Mouse (Mus musculus) CD4-positive naive resting alpha-beta T cell, adult 57 days (primary cell): ENCODE data around the gene Gm2075. TPM values are rescaled to one million over a fixed set of nuclear protein-coding genes. Genes with fewer than 3 reads are reported as not detected.

Experiments
- total RNA-seq: library from RNA; stranded (reverse); gene quantifications from one replicate; pipeline ENCODE4 v1.2.4, GENCODE M21; 2023

The Gm2075 gene
- not detected for total RNA-seq

DNA sequence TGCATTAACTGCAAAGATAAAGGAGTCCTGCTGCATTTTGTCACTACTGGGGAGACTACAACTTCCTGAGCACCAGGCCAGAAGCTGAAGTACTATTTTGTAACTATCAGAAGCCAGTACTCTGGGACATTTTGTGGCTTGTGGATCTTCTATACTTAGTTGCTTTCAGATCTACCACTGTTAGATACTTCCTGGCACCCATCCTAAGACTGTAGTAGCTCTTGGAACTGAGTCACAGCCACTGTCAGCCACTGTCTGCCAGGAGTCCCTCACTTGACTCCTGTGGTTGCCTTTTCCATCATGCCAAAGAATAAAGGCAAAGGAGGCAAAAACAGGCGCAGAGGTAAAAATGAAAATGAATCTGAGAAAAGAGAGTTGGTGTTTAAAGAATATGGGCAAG lies at the start of gene Gm2075:
Gene Gm2075, plus strand, starts transcription at position 301 of the 400 bp plus-strand sequence.

DNA sequence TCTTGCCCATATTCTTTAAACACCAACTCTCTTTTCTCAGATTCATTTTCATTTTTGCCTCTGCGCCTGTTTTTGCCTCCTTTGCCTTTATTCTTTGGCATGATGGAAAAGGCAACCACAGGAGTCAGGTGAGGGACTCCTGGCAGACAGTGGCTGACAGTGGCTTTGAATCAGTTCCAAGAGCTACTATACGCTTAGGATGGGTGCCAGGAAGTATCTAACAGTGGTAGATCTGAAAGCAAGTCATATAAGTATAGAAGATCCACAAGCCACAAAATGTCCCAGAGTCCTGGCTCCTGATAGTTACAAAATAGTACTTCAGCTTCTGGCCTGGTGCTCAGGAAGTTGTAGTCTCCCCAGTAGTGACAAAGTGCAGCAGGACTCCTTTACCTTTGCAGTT lies 7.0 kb downstream of the Gm2075 start, which contains the start of gene Gm6803:
Gene Gm6803, minus strand, starts transcription at position 101 of the 400 bp plus-strand sequence.

DNA sequence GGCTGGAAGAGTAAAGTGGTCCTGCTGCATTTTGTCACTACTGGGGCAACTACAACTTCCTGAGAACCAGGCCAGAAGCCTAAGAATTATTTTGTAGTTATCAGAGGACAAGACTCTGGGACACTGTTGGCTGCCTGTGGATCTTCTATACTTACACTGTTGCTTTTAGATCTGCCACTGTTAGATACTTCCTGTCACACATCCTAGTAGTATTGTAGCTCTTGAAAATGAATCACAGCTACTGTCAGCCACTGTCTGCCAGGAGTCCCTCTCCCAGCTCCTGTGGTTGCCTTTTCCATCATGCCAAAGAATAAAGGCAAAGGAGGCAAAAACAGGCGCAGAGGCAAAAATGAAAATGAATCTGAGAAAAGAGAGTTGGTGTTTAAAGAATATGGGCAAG lies 15.1 kb downstream of the Gm2075 start, which contains the start of gene Gm2056:
Gene Gm2056, plus strand, starts transcription at position 301 of the 400 bp plus-strand sequence.

Other genes starting within 250 kb of the Gm2075 start
- gene Gm21319, start 236.1 kb upstream of the Gm2075 start, total RNA-seq: not detected
- gene Gm21936, start 216.3 kb upstream of the Gm2075 start, total RNA-seq: not detected
- not detected for gene BB287469, start 195.3 kb upstream of the Gm2075 start, total RNA-seq
- not detected for gene Gm2001, start 169.5 kb upstream of the Gm2075 start, total RNA-seq
- gene Gm2016, start 137.8 kb upstream of the Gm2075 start, total RNA-seq: not detected
- not detected for gene Gm2022, start 116.5 kb upstream of the Gm2075 start, total RNA-seq
- not detected for gene Gm2035, start 92.0 kb upstream of the Gm2075 start, total RNA-seq
- gene Gm2042, start 57.8 kb upstream of the Gm2075 start, total RNA-seq: not detected
- gene Gm6803, start 6.9 kb downstream of the Gm2075 start, total RNA-seq: not detected
- gene Gm2056, start 15.2 kb downstream of the Gm2075 start, total RNA-seq: not detected
- gene Gm16368, start 71.8 kb downstream of the Gm2075 start, total RNA-seq: not detected
- not detected for gene Gm10436, start 170.3 kb downstream of the Gm2075 start, total RNA-seq
- not detected for gene Gm8332, start 238.3 kb downstream of the Gm2075 start, total RNA-seq